Mouse (Mus musculus): ENCODE measurements around the gene Prss38. TPM values are rescaled to one million over a fixed set of nuclear protein-coding genes. Genes with fewer than 3 reads are reported as not detected.

The Prss38 gene
- total RNA-seq, 1 experiment from 2014 or later: not detected

DNA sequence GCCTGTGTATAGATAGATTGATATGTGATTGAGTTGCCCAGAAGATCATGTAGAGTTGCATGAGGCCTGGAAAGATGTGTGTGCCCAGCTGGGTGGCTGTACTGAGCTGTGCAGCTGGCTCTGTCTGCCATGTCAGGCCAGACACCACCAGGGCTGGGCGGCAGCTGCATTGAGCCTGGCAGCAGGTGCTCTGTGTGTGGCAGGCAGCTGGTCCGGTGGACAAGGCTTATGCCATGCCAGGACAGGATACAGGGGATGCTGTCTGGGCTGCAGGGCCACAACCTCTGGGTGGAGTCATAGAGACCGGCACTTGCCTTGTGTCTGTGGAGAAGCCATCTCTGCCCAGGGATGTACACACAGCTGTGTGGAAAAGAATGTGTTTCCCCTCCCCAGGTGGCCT, 52.5 kb downstream of the Prss38 start:
- no peak for DNase-seq

Small RNA genes within 50 kb of the gene (microRNA-seq; reads per million reads assigned to microRNA genes)
- gene Gm24756: 0 reads per million in 2 experiments

Other genes with a start within 250 kb of the Prss38 start
- gene Obscn, start 239.3 kb downstream of the Prss38 start, total RNA-seq (2021): 0.95 and 1.0 TPM in 2 replicates
- gene Iba57, start 211.9 kb downstream of the Prss38 start, total RNA-seq (2021): 17.9 and 18.1 TPM in 2 replicates
- 0.43 and 0.57 TPM in 2 replicates for gene Gjc2, start 192.4 kb downstream of the Prss38 start, total RNA-seq (2021)
- gene Guk1, start 183.4 kb downstream of the Prss38 start, total RNA-seq (2021): 49.2 and 54.6 TPM in 2 replicates
- gene Mrpl55, start 173.2 kb downstream of the Prss38 start, total RNA-seq (2021): 42.3 and 52.6 TPM in 2 replicates
- gene 2310033P09Rik, start 167.3 kb downstream of the Prss38 start, total RNA-seq (2021): 32.4 and 36.6 TPM in 2 replicates
- gene Arf1, start 147.4 kb downstream of the Prss38 start, total RNA-seq (2021): 405 and 412 TPM in 2 replicates
- not detected in 2 replicates for gene Wnt3a, start 84.9 kb downstream of the Prss38 start, total RNA-seq (2021)
- 1.00 and 1.1 TPM in 2 replicates for gene Wnt9a, start 68.7 kb downstream of the Prss38 start, total RNA-seq (2021)
- 10.4 and 11.4 TPM in 2 replicates for gene Jmjd4, start 74.4 kb upstream of the Prss38 start, total RNA-seq (2021)
- 74.2 and 87.8 TPM in 2 replicates for gene Snap47, start 75.5 kb upstream of the Prss38 start, total RNA-seq (2021)
- gene Zfp867, start 96.8 kb upstream of the Prss38 start, total RNA-seq (2021): 4.6 and 5.9 TPM in 2 replicates
- 18.8 and 23.9 TPM in 2 replicates for gene Zkscan17, start 151.1 kb upstream of the Prss38 start, total RNA-seq (2021)
- 0.48 and 0.55 TPM in 2 replicates for gene Nlrp3, start 165.9 kb upstream of the Prss38 start, total RNA-seq (2021)
- not detected in 2 replicates for gene Olfr222, start 200.6 kb upstream of the Prss38 start, total RNA-seq (2021)
- gene Olfr223, start 217.6 kb upstream of the Prss38 start, total RNA-seq (2021): not detected in 2 replicates